Mouse (Mus musculus) thymus, postnatal 10 days (tissue): ENCODE results near the gene Dnajc9.

Source experiments
- DNase-seq, 2 experiments: peaks; one replicate each; pipeline ENCODE4 v3.0.0; 2021; ENCODE audit warnings: low spot score in 2 of 2

Gene Dnajc9

GRCm38 (mm10) chr14:20363230-20363629 is 25.5 kb downstream of the Dnajc9 start:
- no peak for DNase-seq

GRCm38 (mm10) chr14:20347991-20348541 is 40.6 kb downstream of the Dnajc9 start, which contains the start of the genes Ecd and Fam149b:
Gene Ecd, minus strand, starts transcription at chr14:20348121.
Gene Fam149b, plus strand, starts transcription at chr14:20348162.
- DNase-seq: peak; percentile 84 to 92

- no peak for DNase-seq
Observed at GRCm38 (mm10) chr14:20347441-20347990, 41.2 kb downstream of the Dnajc9 start.

GRCm38 (mm10) chr14:20345885-20346284 is 42.8 kb downstream of the Dnajc9 start:
- no peak for DNase-seq

- no peak for DNase-seq
Observed at GRCm38 (mm10) chr14:20340866-20341265, 47.8 kb downstream of the Dnajc9 start.

GRCm38 (mm10) chr14:20340149-20340548 is 48.6 kb downstream of the Dnajc9 start:
- peak in 1 of 2 experiments; percentile 26 for DNase-seq

GRCm38 (mm10) chr14:20339415-20339814 is 49.3 kb downstream of the Dnajc9 start:
- DNase-seq: no peak
